Mouse (Mus musculus) ZHBTc4 (cell line): ENCODE results near the gene Socs4.

ENCODE experiments used
- DNase-seq: peaks from one replicate; pipeline ENCODE4 v3.0.0-alpha.2; 2011; ENCODE audit warnings: low read depth, low spot score

The Socs4 gene

GRCm38 (mm10) chr14:47276637-47277393 is at the start of gene Socs4, which contains the start of gene Wdhd1:
Socs4 (plus strand) TSS chr14:47276931.
Wdhd1 (minus strand) TSS chr14:47276857.
- DNase-seq = peak; percentile 97

GRCm38 (mm10) chr14:47229796-47230376 is 46.8 kb upstream of the Socs4 start:
- peak; percentile 68 for DNase-seq

- DNase-seq = no peak
These were observed 43.1 kb upstream of the Socs4 start for GRCm38 (mm10) chr14:47233602-47234001.

GRCm38 (mm10) chr14:47234032-47234431 is 42.7 kb upstream of the Socs4 start:
- no peak for DNase-seq

GRCm38 (mm10) chr14:47234526-47235250 is 42.0 kb upstream of the Socs4 start:
- no peak for DNase-seq

- DNase-seq = no peak
These were observed 40.2 kb upstream of the Socs4 start for GRCm38 (mm10) chr14:47236491-47236890.

- no peak for DNase-seq
These were observed 39.4 kb upstream of the Socs4 start for GRCm38 (mm10) chr14:47237286-47237685.

GRCm38 (mm10) chr14:47240600-47240999 is 36.1 kb upstream of the Socs4 start:
- no peak for DNase-seq

GRCm38 (mm10) chr14:47241046-47241445 is 35.7 kb upstream of the Socs4 start:
- no peak for DNase-seq

- DNase-seq = no peak
These were observed 34.0 kb upstream of the Socs4 start for GRCm38 (mm10) chr14:47242753-47243152.

GRCm38 (mm10) chr14:47249839-47250238 is 26.9 kb upstream of the Socs4 start:
- no peak for DNase-seq

- no peak for DNase-seq
These were observed 11.9 kb upstream of the Socs4 start for GRCm38 (mm10) chr14:47264866-47265265.

GRCm38 (mm10) chr14:47265829-47266228 is 10.9 kb upstream of the Socs4 start:
- DNase-seq = no peak

- DNase-seq = no peak
These were observed 7.7 kb upstream of the Socs4 start for GRCm38 (mm10) chr14:47269056-47269455.

- no peak for DNase-seq
These were observed 7.0 kb upstream of the Socs4 start for GRCm38 (mm10) chr14:47269706-47270105.

GRCm38 (mm10) chr14:47273751-47274150 is 3.0 kb upstream of the Socs4 start:
- DNase-seq = no peak

GRCm38 (mm10) chr14:47275417-47275816 is 1.3 kb upstream of the Socs4 start:
- DNase-seq = no peak

GRCm38 (mm10) chr14:47276036-47276603 is 611 bp upstream of the Socs4 start:
- DNase-seq = no peak

- peak; percentile 28 for DNase-seq
These were observed 2.3 kb downstream of the Socs4 start for GRCm38 (mm10) chr14:47279058-47279457.

GRCm38 (mm10) chr14:47281535-47281934 is 4.8 kb downstream of the Socs4 start:
- no peak for DNase-seq

GRCm38 (mm10) chr14:47283568-47283967 is 6.8 kb downstream of the Socs4 start:
- DNase-seq = no peak

- no peak for DNase-seq
These were observed 8.5 kb downstream of the Socs4 start for GRCm38 (mm10) chr14:47285271-47285670.
